Mouse (Mus musculus) myocyte (in vitro differentiated cells): Measurements from ENCODE around the gene 1700023F06Rik.

Experiments used
- MAX ChIP-seq: IDR thresholded peaks from one replicate; pipeline ENCODE4 v1.6.1; 2011; ENCODE audit warnings: low read depth, mild to moderate bottlenecking, control low read depth
- REST ChIP-seq: IDR thresholded peaks from one replicate; pipeline ENCODE4 v1.6.1; 2011; ENCODE audit warnings: mild to moderate bottlenecking, control low read depth, moderate library complexity; ENCODE audit not compliant: insufficient read depth, insufficient read length
- TCF3 ChIP-seq: IDR thresholded peaks from one replicate; pipeline ENCODE4 v1.6.1; 2011; ENCODE audit warnings: low read depth, control low read depth; ENCODE audit not compliant: insufficient read length
- USF1 ChIP-seq: IDR thresholded peaks from one replicate; pipeline ENCODE4 v1.6.1; 2011; ENCODE audit warnings: low read depth, mild to moderate bottlenecking, control low read depth, moderate library complexity

GRCm38 (mm10) chr11:103160738-103161137 lies 47.6 kb downstream of the 1700023F06Rik start:
- TF ChIP-seq TCF3 (no peak), REST (no peak), USF1 (no peak), MAX (no peak)
